Mouse (Mus musculus): ENCODE measurements around the gene Ifnk.

The Ifnk gene

GRCm38 (mm10) chr4:35192725-35193124, 40.9 kb downstream of the Ifnk start:
- DNase-seq, result peak; percentile 48

- DNase-seq, result no peak
These were observed 49.8 kb downstream of the Ifnk start for GRCm38 (mm10) chr4:35201700-35202099.
